Mouse (Mus musculus): ENCODE data around the gene Uso1. TPM values are rescaled to one million over a fixed set of nuclear protein-coding genes. Genes with fewer than 3 reads are reported as not detected.

Uso1 gene
- polyA plus RNA-seq, 1 experiment from 2014 or later: 38.4 TPM

DNA sequence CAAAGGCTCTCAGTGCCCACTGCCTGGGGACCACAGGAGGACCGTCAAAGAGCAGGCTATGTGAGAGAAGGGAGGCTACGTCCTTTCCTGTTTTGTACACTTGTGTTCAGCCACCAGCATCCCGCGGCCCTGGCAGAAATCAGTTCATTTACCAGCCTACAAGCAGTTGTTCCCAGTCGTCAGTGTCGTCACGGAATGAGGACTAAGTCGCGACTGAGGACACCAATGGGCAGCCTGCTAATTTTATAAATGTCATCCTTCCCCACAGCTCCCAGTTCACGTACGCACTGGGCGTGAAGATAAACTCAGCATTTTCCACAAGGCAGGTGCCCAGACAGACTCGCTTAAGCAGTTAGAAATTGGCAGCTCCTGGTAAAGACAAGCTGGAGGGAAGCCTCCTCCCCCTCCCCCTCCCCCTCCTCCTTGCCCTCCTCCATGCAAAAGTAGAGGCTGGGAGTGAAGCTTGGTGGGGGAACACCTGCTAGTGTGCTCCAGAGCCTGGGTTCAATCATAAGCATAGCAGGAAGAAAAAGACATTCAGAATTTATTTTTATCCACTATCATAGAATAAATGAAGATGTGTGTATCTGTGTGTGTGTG is 33.8 kb upstream of the Uso1 start:
- Histone ChIP-seq H3K9ac (ENCODE audit: low read depth, low read length) (no peak overlapping the region), H3K4me1 (ENCODE audit: control insufficient read depth, insufficient read depth, low read length) (no peaks in the 10 kb centered on the region; the same call in 1 of the 2 replicates), H3K27ac (ENCODE audit: low read length) (no peak overlapping the region), H3K36me3 (ENCODE audit: control insufficient read depth, insufficient read depth, low read length) (no peaks in the 10 kb centered on the region), H3K27me3 (ENCODE audit: control insufficient read depth, insufficient read depth, low read depth, low read length) (no peaks in the 10 kb centered on the region), H3K4me3 (ENCODE audit: low read depth, low read length) (no peak overlapping the region), H3K9me3 (replicated peaks; ENCODE audit: control insufficient read depth, low read length, poor library complexity, severe bottlenecking) (no peaks in the 10 kb centered on the region), H3K4me2 (ENCODE audit: low read length) (no peak overlapping the region)
- WGBS: 76% methylated on average over 13 of the region's 13 CpGs
- ATAC-seq: 0 out of 2 replicates have a peak, but pooled peaks have one; percentile 28

DNA sequence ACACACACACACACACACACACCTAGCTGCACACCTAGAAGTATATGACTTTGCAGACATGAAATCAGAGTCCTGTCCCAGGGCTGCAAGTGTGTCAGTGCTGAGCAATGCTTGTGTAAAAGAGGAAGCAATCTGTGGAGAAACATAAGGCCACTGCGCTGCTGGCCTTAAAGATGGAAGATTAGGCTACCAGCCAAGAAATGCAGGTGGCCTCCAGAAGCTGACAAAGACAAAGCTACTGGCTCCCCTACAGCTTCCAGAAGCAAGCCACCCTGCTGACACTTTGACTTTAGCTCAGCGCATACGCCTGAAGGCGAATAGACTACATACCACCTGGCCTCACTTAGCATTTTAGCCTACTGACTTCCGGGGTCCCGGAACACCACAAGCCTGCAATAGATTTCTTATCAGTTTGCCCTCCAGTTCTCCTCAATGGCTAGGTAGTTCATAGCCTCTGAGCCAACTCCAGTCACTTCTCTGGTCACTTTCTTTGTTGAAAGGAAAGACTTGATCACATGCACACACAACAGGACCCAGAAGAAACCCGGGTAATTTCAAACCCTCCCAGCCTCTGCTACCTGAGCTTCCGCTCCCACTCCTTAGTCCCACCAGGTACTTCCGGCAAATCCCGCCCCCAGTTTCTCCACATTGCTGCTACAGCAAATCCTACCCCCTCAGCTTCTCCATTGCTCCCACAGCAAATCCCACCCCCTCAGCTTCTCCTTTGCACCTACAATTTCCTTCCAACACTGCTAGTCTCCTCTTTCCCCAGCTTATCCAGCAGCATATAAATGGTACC is 31.2 kb upstream of the Uso1 start:
- Histone ChIP-seq H3K36me3 (ENCODE audit: control insufficient read depth, insufficient read depth, low read length) (no peaks in the 10 kb centered on the region), H3K9me3 (replicated peaks; ENCODE audit: control insufficient read depth, low read length, poor library complexity, severe bottlenecking) (no peaks in the 10 kb centered on the region), H3K4me3 (ENCODE audit: low read depth, low read length) (no peak overlapping the region), H3K9ac (ENCODE audit: low read depth, low read length) (no peak overlapping the region), H3K4me1 (ENCODE audit: control insufficient read depth, insufficient read depth, low read length) (no peaks in the 10 kb centered on the region; the same call in 1 of the 2 replicates), H3K4me2 (ENCODE audit: low read length) (no peak overlapping the region), H3K27ac (ENCODE audit: low read length) (no peak overlapping the region), H3K27me3 (ENCODE audit: control insufficient read depth, insufficient read depth, low read depth, low read length) (no peaks in the 10 kb centered on the region)
- ATAC-seq: no peak
- 47% methylated on average over 10 of the region's 10 CpGs for WGBS

DNA sequence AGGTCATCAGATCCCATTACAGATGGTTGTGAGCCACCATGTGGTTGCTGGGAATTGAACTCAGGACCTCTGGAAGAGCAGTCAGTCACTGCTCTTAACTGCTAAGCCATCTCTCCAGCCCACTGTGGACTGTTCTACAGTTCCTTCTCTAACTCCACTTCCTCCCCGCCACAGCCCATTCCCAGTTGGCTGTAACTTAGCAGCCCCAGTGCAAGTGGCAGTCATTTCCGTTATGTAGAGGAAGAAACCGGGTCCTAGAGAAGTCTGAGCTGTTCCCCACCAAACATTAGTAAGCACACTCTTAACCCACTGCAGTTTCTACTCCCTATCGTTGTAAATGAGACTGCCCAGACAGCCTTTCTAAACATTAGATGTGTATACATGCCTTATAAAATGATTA is 30.5 kb upstream of the Uso1 start:
- H3K27me3 ChIP-seq (ENCODE audit: control insufficient read depth, insufficient read depth, low read depth, low read length): no peaks in the 10 kb centered on the region
- ATAC-seq: no peak
- H3K4me3 ChIP-seq (ENCODE audit: low read depth, low read length): no peak overlapping the region
- no peak overlapping the region for H3K9ac ChIP-seq (ENCODE audit: low read depth, low read length)
- H3K27ac ChIP-seq (ENCODE audit: low read length): no peak overlapping the region
- no peaks in the 10 kb centered on the region for H3K36me3 ChIP-seq (ENCODE audit: control insufficient read depth, insufficient read depth, low read length)
- H3K4me1 ChIP-seq (ENCODE audit: control insufficient read depth, insufficient read depth, low read length): no peaks in the 10 kb centered on the region; the same call in 1 of the 2 replicates
- H3K4me2 ChIP-seq (ENCODE audit: low read length): no peak overlapping the region
- WGBS: 87% methylated on average over 4 of the region's 4 CpGs
- no peaks in the 10 kb centered on the region for H3K9me3 ChIP-seq (replicated peaks; ENCODE audit: control insufficient read depth, low read length, poor library complexity, severe bottlenecking)

DNA sequence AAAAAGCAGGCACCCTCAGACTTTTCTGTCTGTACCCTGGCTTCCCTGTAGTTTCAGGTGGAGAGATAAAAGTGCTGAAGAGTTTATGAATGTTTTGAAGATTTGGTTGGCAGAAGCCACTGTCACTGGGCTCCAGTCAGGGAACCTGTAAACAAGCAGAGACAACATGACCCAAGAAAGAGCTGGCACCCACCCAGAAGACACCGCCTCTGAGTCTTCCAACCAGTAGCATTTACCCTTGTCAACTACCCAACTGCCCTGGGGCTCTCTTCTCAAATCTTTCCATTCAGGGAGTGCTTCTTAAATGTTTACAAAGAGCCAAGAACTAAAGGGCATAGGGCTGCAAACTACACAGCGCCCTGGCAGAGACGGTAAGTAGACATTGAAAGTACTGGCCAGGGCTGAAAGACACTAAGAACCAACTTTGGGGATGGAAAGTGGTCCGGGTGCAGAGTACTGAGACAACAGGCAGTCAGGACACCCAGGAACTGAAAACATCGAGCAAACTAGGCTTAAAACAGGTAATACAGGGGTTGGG is 26.9 kb upstream of the Uso1 start:
- H3K4me1 ChIP-seq (ENCODE audit: control insufficient read depth, insufficient read depth, low read length): peaks cover 3% of the 10 kb centered on the region; the same call in 1 of the 2 replicates
- no peaks in the 10 kb centered on the region for H3K36me3 ChIP-seq (ENCODE audit: control insufficient read depth, insufficient read depth, low read length)
- H3K27me3 ChIP-seq (ENCODE audit: control insufficient read depth, insufficient read depth, low read depth, low read length): no peaks in the 10 kb centered on the region
- no peak overlapping the region for H3K4me3 ChIP-seq (ENCODE audit: low read depth, low read length)
- H3K9me3 ChIP-seq (replicated peaks; ENCODE audit: control insufficient read depth, low read length, poor library complexity, severe bottlenecking): no peaks in the 10 kb centered on the region
- H3K9ac ChIP-seq (ENCODE audit: low read depth, low read length): no peak overlapping the region
- H3K27ac ChIP-seq (ENCODE audit: low read length): no peak overlapping the region
- 93% methylated on average over 5 of the region's 5 CpGs for WGBS
- no peak for ATAC-seq
- H3K4me2 ChIP-seq (ENCODE audit: low read length): no peak overlapping the region

DNA sequence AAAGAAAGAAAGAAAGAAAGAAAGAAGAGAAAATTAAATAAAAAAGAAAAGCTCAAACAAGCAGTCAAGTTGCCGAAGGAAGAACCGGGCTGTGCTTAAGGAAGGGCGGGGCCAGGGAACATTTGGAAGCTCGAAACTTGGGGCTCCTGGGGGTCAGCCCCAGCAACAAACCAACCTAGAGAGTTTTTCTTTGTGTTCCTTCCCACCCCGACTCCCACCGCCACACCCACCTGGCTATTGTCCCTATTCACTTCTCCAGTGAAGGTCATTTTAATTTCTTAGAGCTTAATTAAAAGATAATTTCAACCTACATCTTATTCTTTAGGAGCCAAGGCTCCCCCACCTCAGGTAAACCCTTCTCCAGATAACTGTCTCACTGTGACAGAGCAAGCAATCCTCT is 25.6 kb upstream of the Uso1 start:
- peak overlapping the region; percentile 39 for H3K4me2 ChIP-seq (ENCODE audit: low read length)
- no peak for ATAC-seq

DNA sequence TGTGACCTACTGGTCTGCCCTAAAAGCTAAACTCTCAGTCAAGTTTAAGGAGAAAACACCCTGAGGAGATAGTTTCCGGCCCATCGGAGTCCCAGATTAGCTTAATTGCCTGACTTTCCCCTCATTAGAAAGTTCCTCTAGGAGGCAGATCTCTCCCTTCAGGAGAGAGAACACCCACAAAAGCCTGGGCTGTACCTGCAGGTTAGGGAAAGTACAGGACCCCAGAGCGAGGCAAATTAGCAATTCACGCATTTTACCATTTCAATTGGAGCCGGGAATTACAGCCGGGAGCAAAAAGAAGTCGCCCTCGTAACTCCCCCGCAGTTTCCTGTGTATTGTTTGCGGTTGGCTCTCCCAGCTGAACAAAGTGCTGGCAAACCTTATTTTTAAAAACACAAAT is 25.2 kb upstream of the Uso1 start:
- Histone ChIP-seq H3K9ac (ENCODE audit: low read depth, low read length) (no peak overlapping the region; the same call in 1 of the 2 replicates), H3K4me2 (ENCODE audit: low read length) (peak overlapping the region; percentile 39), H3K9me3 (replicated peaks; ENCODE audit: control insufficient read depth, low read length, poor library complexity, severe bottlenecking) (no peaks in the 10 kb centered on the region), H3K4me3 (ENCODE audit: low read depth, low read length) (no peak overlapping the region), H3K27me3 (ENCODE audit: control insufficient read depth, insufficient read depth, low read depth, low read length) (no peaks in the 10 kb centered on the region), H3K36me3 (ENCODE audit: control insufficient read depth, insufficient read depth, low read length) (no peaks in the 10 kb centered on the region), H3K4me1 (ENCODE audit: control insufficient read depth, insufficient read depth, low read length) (peaks cover 3% of the 10 kb centered on the region; the same call in 1 of the 2 replicates), H3K27ac (ENCODE audit: low read length) (no peak overlapping the region)
- no peak for ATAC-seq
- WGBS: under 1% methylated on average over 10 of the region's 10 CpGs

More for the DNA sequence above, 25.6 kb upstream of the Uso1 start:
- Histone ChIP-seq H3K9ac (ENCODE audit: low read depth, low read length) (no peak overlapping the region), H3K9me3 (replicated peaks; ENCODE audit: control insufficient read depth, low read length, poor library complexity, severe bottlenecking) (no peaks in the 10 kb centered on the region), H3K4me1 (ENCODE audit: control insufficient read depth, insufficient read depth, low read length) (peaks cover 3% of the 10 kb centered on the region; the same call in 1 of the 2 replicates), H3K27ac (ENCODE audit: low read length) (no peak overlapping the region), H3K27me3 (ENCODE audit: control insufficient read depth, insufficient read depth, low read depth, low read length) (no peaks in the 10 kb centered on the region), H3K36me3 (ENCODE audit: control insufficient read depth, insufficient read depth, low read length) (no peaks in the 10 kb centered on the region), H3K4me3 (ENCODE audit: low read depth, low read length) (no peak overlapping the region)
- 9% methylated on average over 6 of the region's 6 CpGs for WGBS

DNA sequence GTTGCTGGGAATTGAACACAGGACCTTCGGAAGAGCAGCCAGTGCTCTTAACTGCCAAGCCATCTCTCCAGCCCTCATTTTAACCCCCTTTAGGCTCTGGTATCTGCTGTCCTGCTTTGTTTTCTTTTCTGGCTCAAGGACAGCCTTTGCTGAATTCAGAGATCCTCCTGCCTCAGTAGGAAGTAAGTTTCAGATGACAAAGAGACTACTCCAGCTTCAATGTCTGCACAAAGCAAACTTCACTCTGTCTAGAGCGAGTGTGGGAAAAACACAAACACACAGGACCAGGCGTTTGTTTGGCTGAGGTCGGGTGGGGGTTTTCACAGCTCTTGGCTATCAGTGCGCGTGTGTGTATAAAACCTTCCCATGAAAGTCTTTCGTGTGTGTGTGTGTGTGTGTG is 24.3 kb upstream of the Uso1 start:
- Histone ChIP-seq H3K36me3 (ENCODE audit: control insufficient read depth, insufficient read depth, low read length) (no peaks in the 10 kb centered on the region), H3K4me1 (ENCODE audit: control insufficient read depth, insufficient read depth, low read length) (peaks cover 3% of the 10 kb centered on the region; the same call in 1 of the 2 replicates), H3K27ac (ENCODE audit: low read length) (no peak overlapping the region), H3K9me3 (replicated peaks; ENCODE audit: control insufficient read depth, low read length, poor library complexity, severe bottlenecking) (no peaks in the 10 kb centered on the region), H3K27me3 (ENCODE audit: control insufficient read depth, insufficient read depth, low read depth, low read length) (no peaks in the 10 kb centered on the region), H3K4me3 (ENCODE audit: low read depth, low read length) (no peak overlapping the region), H3K4me2 (ENCODE audit: low read length) (no peak overlapping the region), H3K9ac (ENCODE audit: low read depth, low read length) (no peak overlapping the region)
- no peak for ATAC-seq
- 88% methylated on average over 7 of the region's 7 CpGs for WGBS

DNA sequence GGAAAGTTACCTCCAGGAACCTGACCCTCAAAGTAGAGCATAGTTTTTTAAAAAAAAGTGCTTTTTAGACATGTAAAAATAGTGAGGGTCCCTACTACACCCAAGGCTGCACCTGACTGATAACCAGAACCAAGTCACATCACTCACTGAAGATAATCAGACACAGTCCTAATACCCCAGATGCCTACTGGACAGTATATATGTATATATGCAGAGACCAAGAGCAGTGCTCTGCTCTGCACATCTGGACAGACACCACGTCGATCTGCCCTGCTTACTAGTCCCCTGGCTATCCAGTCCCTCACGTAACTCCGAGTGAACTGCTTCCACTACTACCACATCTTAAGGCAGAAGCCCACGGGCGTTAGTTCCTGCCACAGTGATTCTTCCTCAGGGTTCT is 23.5 kb upstream of the Uso1 start:
- WGBS: 90% methylated on average over 6 of the region's 6 CpGs
- Histone ChIP-seq H3K9ac (ENCODE audit: low read depth, low read length) (no peak overlapping the region), H3K9me3 (replicated peaks; ENCODE audit: control insufficient read depth, low read length, poor library complexity, severe bottlenecking) (no peaks in the 10 kb centered on the region), H3K4me3 (ENCODE audit: low read depth, low read length) (no peak overlapping the region), H3K27me3 (ENCODE audit: control insufficient read depth, insufficient read depth, low read depth, low read length) (no peaks in the 10 kb centered on the region), H3K4me1 (ENCODE audit: control insufficient read depth, insufficient read depth, low read length) (peaks cover 3% of the 10 kb centered on the region; the same call in 1 of the 2 replicates), H3K36me3 (ENCODE audit: control insufficient read depth, insufficient read depth, low read length) (no peaks in the 10 kb centered on the region), H3K27ac (ENCODE audit: low read length) (no peak overlapping the region), H3K4me2 (ENCODE audit: low read length) (no peak overlapping the region)
- ATAC-seq: no peak

DNA sequence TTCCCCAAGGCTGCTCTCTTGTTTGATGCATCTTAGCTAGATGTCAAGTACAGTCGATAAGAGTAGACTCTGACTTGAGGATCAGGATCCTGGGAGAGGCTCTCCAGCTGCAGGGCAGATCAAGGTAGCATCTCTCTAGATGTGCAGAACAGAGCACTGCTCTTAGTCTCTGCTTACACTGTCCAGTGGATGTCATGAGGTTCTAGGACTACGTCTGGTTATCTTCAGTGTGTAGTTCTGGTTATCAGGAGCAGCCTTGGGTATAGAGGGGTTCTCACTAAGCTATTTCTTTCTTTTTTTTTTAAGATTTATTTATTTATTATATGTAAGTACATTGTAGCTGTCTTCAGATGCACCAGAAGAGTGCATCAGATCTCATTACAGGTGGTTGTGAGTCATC is 22.8 kb upstream of the Uso1 start:
- Histone ChIP-seq H3K9ac (ENCODE audit: low read depth, low read length) (no peak overlapping the region), H3K4me1 (ENCODE audit: control insufficient read depth, insufficient read depth, low read length) (peaks cover 3% of the 10 kb centered on the region; the same call in 1 of the 2 replicates), H3K9me3 (replicated peaks; ENCODE audit: control insufficient read depth, low read length, poor library complexity, severe bottlenecking) (no peaks in the 10 kb centered on the region), H3K27me3 (ENCODE audit: control insufficient read depth, insufficient read depth, low read depth, low read length) (no peaks in the 10 kb centered on the region), H3K4me3 (ENCODE audit: low read depth, low read length) (no peak overlapping the region), H3K36me3 (ENCODE audit: control insufficient read depth, insufficient read depth, low read length) (no peaks in the 10 kb centered on the region), H3K4me2 (ENCODE audit: low read length) (no peak overlapping the region), H3K27ac (ENCODE audit: low read length) (no peak overlapping the region)
- 94% methylated on average over 2 of the region's 2 CpGs for WGBS
- ATAC-seq: no peak

All from midbrain, embryonic 16.5 days (tissue).